Mouse (Mus musculus) forebrain, embryonic 12.5 days (tissue): ENCODE results near the gene Hdhd3. TPM values are rescaled to one million over a fixed set of nuclear protein-coding genes. Genes with fewer than 3 reads are reported as not detected.

Source experiments
- ATAC-seq: fragments of 200-750 bp; cut with Nextera tagmentation; 2 replicates; pipeline ENCODE4 v1.8.0; 2017; ENCODE audit warnings: moderate TSS enrichment; ENCODE audit not compliant: low FRiP score
- H3K27ac ChIP-seq: fragments of 300-500 bp; sonication (generic); 2 replicates; pipeline ENCODE4 v1.5.1; 2016; ENCODE audit warnings: mild to moderate bottlenecking
- H3K27me3 ChIP-seq: fragments of 300-500 bp; sonication (generic); 2 replicates; pipeline ENCODE4 v1.6.1; 2016; ENCODE audit warnings: mild to moderate bottlenecking
- H3K36me3 ChIP-seq: fragments of 300-500 bp; sonication (generic); replicated peaks from 2 replicates; pipeline ENCODE4 v1.6.1; 2016; ENCODE audit warnings: mild to moderate bottlenecking
- H3K4me1 ChIP-seq: fragments of 300-500 bp; sonication (generic); 2 replicates; pipeline ENCODE4 v1.6.1; 2016
- H3K4me2 ChIP-seq: fragments of 300-500 bp; sonication (generic); 2 replicates; pipeline ENCODE4 v1.6.1; 2016; ENCODE audit warnings: mild to moderate bottlenecking, moderate library complexity
- H3K4me3 ChIP-seq: fragments of 300-500 bp; sonication (generic); replicated peaks from 2 replicates; pipeline ENCODE4 v1.5.1; 2016; ENCODE audit warnings: mild to moderate bottlenecking
- H3K9ac ChIP-seq: fragments of 300-500 bp; sonication (generic); 2 replicates; pipeline ENCODE4 v1.6.1; 2016; ENCODE audit warnings: mild to moderate bottlenecking
- H3K9me3 ChIP-seq: fragments of 300-500 bp; sonication (generic); 2 replicates; pipeline ENCODE4 v1.6.1; 2016
- WGBS: fragments of 180-500 bp; shearing (Covaris S2); methylation state at CpG from one replicate; pipeline ENCODE4 v1.1.7; 2016; 5-methylcytosine and 5-hydroxymethylcytosine counted together
- polyA plus RNA-seq: library from polyadenylated mRNA; unstranded; fragments of >200 nt; fragmentation: Nextera tagmentation; extraction: Ambion mirVana; gene quantifications from 2 replicates; pipeline ENCODE4 v1.2.1, GENCODE M21; 2016

Hdhd3 gene
- polyA plus RNA-seq, 1 experiment from 2014 or later, result 9.5 TPM

- peaks cover 8% of the 10 kb centered on the region for H3K4me1 ChIP-seq
- H3K27ac ChIP-seq, result no peak overlapping the region
- H3K27me3 ChIP-seq, result no peaks in the 10 kb centered on the region
- H3K4me2 ChIP-seq, result no peak overlapping the region
- peaks cover 38% of the 10 kb centered on the region for H3K36me3 ChIP-seq
- no peak overlapping the region for H3K9ac ChIP-seq
- ATAC-seq, result no peak
- H3K4me3 ChIP-seq, result no peak overlapping the region
- 84% methylated on average over 3 of the region's 3 CpGs for WGBS
- no peaks in the 10 kb centered on the region for H3K9me3 ChIP-seq
Observed at GRCm38 (mm10) chr4:62505991-62506390, 2.7 kb upstream of the Hdhd3 start.

- Histone ChIP-seq H3K27me3 (no peaks in the 10 kb centered on the region), H3K9ac (no peak overlapping the region), H3K9me3 (no peaks in the 10 kb centered on the region), H3K4me3 (no peak overlapping the region), H3K4me2 (no peak overlapping the region), H3K4me1 (peaks cover 8% of the 10 kb centered on the region), H3K36me3 (peaks cover 21% of the 10 kb centered on the region), H3K27ac (no peak overlapping the region)
- ATAC-seq, result no peak
- 84% methylated on average over 7 of the region's 7 CpGs for WGBS
Observed at GRCm38 (mm10) chr4:62502969-62503368, 298 bp downstream of the Hdhd3 start.

- no peak overlapping the region for H3K27ac ChIP-seq
- no peaks in the 10 kb centered on the region for H3K9me3 ChIP-seq
- H3K4me1 ChIP-seq, result peaks cover 8% of the 10 kb centered on the region
- WGBS, result 3% methylated on average over 38 of the region's 38 CpGs
- no peaks in the 10 kb centered on the region for H3K27me3 ChIP-seq
- H3K4me2 ChIP-seq, result peak overlapping the region; percentile 72
- peaks cover 17% of the 10 kb centered on the region for H3K36me3 ChIP-seq
- H3K9ac ChIP-seq, result peak overlapping the region; percentile 71
- peak; percentile 97 for ATAC-seq
- H3K4me3 ChIP-seq, result peak overlapping the region; percentile 74
Observed at GRCm38 (mm10) chr4:62501964-62502732, 1.1 kb downstream of the Hdhd3 start.

GRCm38 (mm10) chr4:62501534-62501933 lies 1.7 kb downstream of the Hdhd3 start:
- H3K27ac ChIP-seq, result no peak overlapping the region
- H3K9me3 ChIP-seq, result no peaks in the 10 kb centered on the region
- H3K36me3 ChIP-seq, result peaks cover 17% of the 10 kb centered on the region
- H3K4me1 ChIP-seq, result peaks cover 8% of the 10 kb centered on the region
- WGBS, result 3% methylated on average over 7 of the region's 7 CpGs
- H3K4me3 ChIP-seq, result peak overlapping the region; percentile 74
- H3K27me3 ChIP-seq, result no peaks in the 10 kb centered on the region
- peak overlapping the region; percentile 72 for H3K4me2 ChIP-seq
- peak; percentile 30 for ATAC-seq
- peak overlapping the region; percentile 71 for H3K9ac ChIP-seq

GRCm38 (mm10) chr4:62500799-62501198 lies 2.5 kb downstream of the Hdhd3 start:
- 0 out of 2 replicates have a peak overlapping the region, but pooled peaks have one; percentile 74 for H3K4me3 ChIP-seq
- WGBS, result 91% methylated on average over 4 of the region's 4 CpGs
- peaks cover 8% of the 10 kb centered on the region for H3K4me1 ChIP-seq
- H3K36me3 ChIP-seq, result peaks cover 17% of the 10 kb centered on the region
- H3K9me3 ChIP-seq, result no peaks in the 10 kb centered on the region
- no peak overlapping the region for H3K4me2 ChIP-seq
- no peak overlapping the region for H3K27ac ChIP-seq
- H3K27me3 ChIP-seq, result no peaks in the 10 kb centered on the region
- ATAC-seq, result no peak
- H3K9ac ChIP-seq, result no peak overlapping the region

- Histone ChIP-seq H3K9me3 (no peaks in the 10 kb centered on the region), H3K9ac (no peak overlapping the region), H3K27ac (no peak overlapping the region), H3K4me2 (no peak overlapping the region), H3K27me3 (no peaks in the 10 kb centered on the region), H3K36me3 (peaks cover 17% of the 10 kb centered on the region), H3K4me3 (no peak overlapping the region), H3K4me1 (peaks cover 6% of the 10 kb centered on the region)
- WGBS, result 80% methylated on average over 8 of the region's 8 CpGs
- ATAC-seq, result no peak
Observed at GRCm38 (mm10) chr4:62496815-62497214, 6.5 kb downstream of the Hdhd3 start.

- peaks cover 17% of the 10 kb centered on the region for H3K36me3 ChIP-seq
- H3K4me2 ChIP-seq, result no peak overlapping the region
- no peak overlapping the region for H3K27ac ChIP-seq
- no peak overlapping the region for H3K9ac ChIP-seq
- H3K9me3 ChIP-seq, result no peaks in the 10 kb centered on the region
- whole genome bisulfite sequencing, result 83% methylated on average over 8 of the region's 8 CpGs
- no peaks in the 10 kb centered on the region for H3K4me1 ChIP-seq
- H3K4me3 ChIP-seq, result no peak overlapping the region
- no peaks in the 10 kb centered on the region for H3K27me3 ChIP-seq
- ATAC-seq, result no peak
Observed at GRCm38 (mm10) chr4:62495946-62496345, 7.3 kb downstream of the Hdhd3 start.

- Histone ChIP-seq H3K27ac (no peak overlapping the region), H3K9me3 (no peaks in the 10 kb centered on the region), H3K4me1 (no peaks in the 10 kb centered on the region), H3K36me3 (peaks cover 13% of the 10 kb centered on the region), H3K27me3 (no peaks in the 10 kb centered on the region), H3K4me3 (no peak overlapping the region), H3K9ac (no peak overlapping the region), H3K4me2 (no peak overlapping the region)
- ATAC-seq, result no peak
- 74% methylated on average over 9 of the region's 9 CpGs for WGBS
Observed at GRCm38 (mm10) chr4:62494230-62494629, 9.0 kb downstream of the Hdhd3 start.

- WGBS, result 85% methylated on average over 2 of the region's 2 CpGs
Observed at GRCm38 (mm10) chr4:62492682-62493081, 10.6 kb downstream of the Hdhd3 start.

GRCm38 (mm10) chr4:62487914-62488313 lies 15.4 kb downstream of the Hdhd3 start:
- H3K4me3 ChIP-seq, result no peak overlapping the region
- H3K9ac ChIP-seq, result no peak overlapping the region
- no peaks in the 10 kb centered on the region for H3K27me3 ChIP-seq
- no peak overlapping the region for H3K4me2 ChIP-seq
- no peaks in the 10 kb centered on the region for H3K9me3 ChIP-seq
- no peaks in the 10 kb centered on the region for H3K4me1 ChIP-seq
- no peak overlapping the region for H3K27ac ChIP-seq
- no peak for ATAC-seq
- WGBS, result 95% methylated on average over 2 of the region's 2 CpGs
- H3K36me3 ChIP-seq, result no peaks in the 10 kb centered on the region

More at GRCm38 (mm10) chr4:62492682-62493081, 10.6 kb downstream of the Hdhd3 start:
- no peak overlapping the region for H3K4me3 ChIP-seq
- no peaks in the 10 kb centered on the region for H3K4me1 ChIP-seq
- ATAC-seq, result no peak
- 0 out of 2 replicates have a peak, but pooled peaks cover under 1% of the 10 kb centered on the region for H3K36me3 ChIP-seq
- H3K27me3 ChIP-seq, result no peaks in the 10 kb centered on the region
- H3K4me2 ChIP-seq, result no peak overlapping the region
- no peak overlapping the region for H3K9ac ChIP-seq
- no peak overlapping the region for H3K27ac ChIP-seq
- H3K9me3 ChIP-seq, result no peaks in the 10 kb centered on the region

- no peaks in the 10 kb centered on the region for H3K9me3 ChIP-seq
- peaks cover 3% of the 10 kb centered on the region for H3K27me3 ChIP-seq
- no peak overlapping the region for H3K27ac ChIP-seq
- WGBS, result 96% methylated on average over 5 of the region's 5 CpGs
- H3K4me1 ChIP-seq, result no peaks in the 10 kb centered on the region
- H3K36me3 ChIP-seq, result no peaks in the 10 kb centered on the region
- no peak overlapping the region for H3K4me2 ChIP-seq
- ATAC-seq, result no peak
- no peak overlapping the region for H3K4me3 ChIP-seq
- H3K9ac ChIP-seq, result no peak overlapping the region
Observed at GRCm38 (mm10) chr4:62487172-62487571, 16.1 kb downstream of the Hdhd3 start.

- 92% methylated on average over 15 of the region's 15 CpGs for WGBS
- no peak for ATAC-seq
- no peaks in the 10 kb centered on the region for H3K36me3 ChIP-seq
- peaks cover 13% of the 10 kb centered on the region for H3K27me3 ChIP-seq
- no peak overlapping the region for H3K4me3 ChIP-seq
- no peak overlapping the region for H3K4me2 ChIP-seq
- H3K4me1 ChIP-seq, result no peaks in the 10 kb centered on the region
- no peak overlapping the region for H3K27ac ChIP-seq
- H3K9me3 ChIP-seq, result no peaks in the 10 kb centered on the region
- no peak overlapping the region for H3K9ac ChIP-seq
Observed at GRCm38 (mm10) chr4:62486162-62486696, 17.0 kb downstream of the Hdhd3 start.
